Mouse (Mus musculus) ovary, adult 2 months (tissue): ENCODE data around the gene Rpl27a. TPM values are rescaled to one million over a fixed set of nuclear protein-coding genes. Genes with fewer than 3 reads are reported as not detected.

ENCODE experiments used
- polyA plus RNA-seq: library from polyadenylated mRNA; depleted of rRNA; stranded (reverse); fragments of >200 nt; gene quantifications from 2 replicates; pipeline ENCODE4 v1.2.3, GENCODE M21; 2012; rRNA removed

The Rpl27a gene
- 707 and 743 TPM in 2 replicates for polyA plus RNA-seq

DNA sequence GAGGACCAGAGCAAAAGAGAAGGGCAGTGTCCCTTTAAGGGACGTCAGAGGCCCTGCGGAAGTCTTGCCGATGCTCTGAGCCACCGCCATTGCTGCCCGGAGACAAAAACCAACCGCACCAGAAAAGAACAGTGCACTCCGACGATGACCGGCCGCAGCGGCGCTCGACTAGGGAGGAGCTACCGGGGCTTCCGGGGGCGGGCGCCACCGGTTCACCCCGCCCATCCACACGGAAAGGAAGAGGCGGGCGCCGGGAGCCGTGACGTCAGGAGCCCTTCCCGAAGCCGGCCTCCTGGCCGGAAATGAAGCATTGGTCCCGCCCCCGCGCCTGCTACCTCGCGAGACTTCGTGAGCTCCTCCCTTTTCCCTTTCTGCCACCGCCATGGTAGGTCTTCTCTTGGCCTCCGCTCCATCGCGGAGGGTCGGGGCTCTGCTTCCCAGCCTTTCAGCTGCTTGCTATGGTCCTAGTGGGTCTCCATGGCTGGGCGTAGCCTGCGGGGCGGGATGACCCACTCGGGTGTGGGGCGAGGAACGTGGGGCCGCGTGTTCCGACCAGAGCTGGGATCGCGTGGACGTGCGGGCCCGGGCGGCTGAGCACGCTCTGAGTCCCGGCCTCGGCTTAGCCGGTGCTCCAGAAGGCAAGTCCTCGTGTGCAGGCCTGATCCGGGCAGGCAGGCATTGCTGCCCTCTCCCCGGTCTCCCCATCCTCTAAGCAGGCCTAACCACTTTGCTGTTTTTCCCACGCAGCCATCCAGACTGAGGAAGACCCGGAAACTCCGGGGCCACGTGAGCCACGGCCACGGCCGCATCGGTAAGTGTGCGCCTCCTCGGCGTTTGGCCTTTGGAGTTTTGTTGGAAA is at the start of gene Rpl27a:
Gene Rpl27a (plus strand): TSS at position 310 of the 859 bp plus-strand sequence.

DNA sequence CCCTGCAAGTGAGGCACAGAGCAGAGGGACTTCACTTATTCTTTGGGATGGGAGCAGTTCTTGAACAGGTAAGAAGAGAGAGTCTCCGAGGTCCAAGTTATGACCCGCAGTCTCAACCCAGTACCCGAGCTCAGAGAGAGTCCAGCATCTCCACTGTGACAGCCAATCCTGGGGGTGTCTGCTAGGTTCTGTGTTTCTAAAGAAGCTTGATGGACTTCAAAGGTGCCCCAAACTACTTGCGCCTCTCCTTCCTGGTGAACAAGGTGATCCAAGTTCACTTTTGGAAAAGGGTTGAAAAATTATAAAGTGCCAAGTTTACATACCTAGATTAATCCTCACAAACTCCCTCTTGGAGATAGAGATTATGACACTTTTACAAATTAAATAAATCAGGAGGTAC is 10.9 kb upstream of the Rpl27a start, which contains the start of gene Trim66:
Gene Trim66 (minus strand): TSS at position 101 of the 400 bp plus-strand sequence.

Other genes with a start within 250 kb of the Rpl27a start
- 0.21 and 0.32 TPM in 2 replicates for gene Stk33, start 80.1 kb upstream of the Rpl27a start, polyA plus RNA-seq
- 0.29 and 0.31 TPM in 2 replicates for gene Trim66, start 11.0 kb upstream of the Rpl27a start, polyA plus RNA-seq
- gene St5, start 184.5 kb downstream of the Rpl27a start, polyA plus RNA-seq = 65.5 and 73.8 TPM in 2 replicates
- gene Akip1, start 184.5 kb downstream of the Rpl27a start, polyA plus RNA-seq = 11.1 and 13.8 TPM in 2 replicates
- 12.5 and 13.2 TPM in 2 replicates for gene BC051019, start 204.7 kb downstream of the Rpl27a start, polyA plus RNA-seq
- gene Ascl3, start 212.6 kb downstream of the Rpl27a start, polyA plus RNA-seq = 0.26 TPM in 1 of 2 replicates, not detected in the other
- 24.8 and 25.9 TPM in 2 replicates for gene Tmem9b, start 233.7 kb downstream of the Rpl27a start, polyA plus RNA-seq